Mouse (Mus musculus): Measurements from ENCODE around the gene Abt1.
A peak's percentile ranks its signal among the peaks of the same experiment; 100 is the strongest.

Gene Abt1

DNA sequence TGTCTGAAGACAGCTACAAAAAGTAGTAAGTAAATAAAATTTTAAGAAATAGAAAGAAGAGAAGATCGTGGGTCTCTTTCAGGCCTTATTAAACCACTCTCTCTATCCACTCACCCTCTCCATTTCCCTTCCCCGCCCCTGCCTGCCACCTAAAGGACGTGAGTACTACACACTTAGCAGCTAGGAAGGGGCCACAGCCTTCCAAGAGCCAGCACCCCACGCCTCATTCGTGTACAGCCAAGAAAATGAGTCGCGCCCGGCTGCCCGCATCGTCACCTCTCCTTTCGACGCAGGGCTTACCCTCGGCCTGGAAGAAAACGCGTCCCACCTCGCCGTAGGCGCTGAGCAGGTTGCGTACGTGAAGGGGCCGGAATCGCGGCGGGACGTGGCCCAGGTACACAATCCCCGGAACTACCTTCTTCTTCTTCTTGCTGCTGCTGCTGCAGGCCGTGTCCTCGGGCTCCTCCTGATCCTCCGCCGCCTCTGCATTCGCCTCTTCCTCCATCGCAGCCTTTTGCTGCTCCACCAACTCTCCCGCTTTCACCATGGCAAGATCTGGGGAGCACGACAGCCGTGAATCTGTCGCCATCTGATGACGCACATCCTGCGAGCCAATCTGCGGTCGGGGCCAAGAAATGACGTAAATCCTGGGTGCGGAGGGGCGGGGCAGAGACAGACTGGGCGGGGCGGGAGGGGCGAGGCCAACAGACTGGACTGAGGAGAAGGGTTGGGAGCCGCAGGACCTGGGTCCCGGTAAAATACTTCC, at the start of gene Abt1:
Gene Abt1, minus strand, starts transcription at position 581 of the 766 bp plus-strand sequence.
- DNase-seq (ENCODE audit: low spot score in 2 of 2) = peak; percentile 85 to 92

GRCm38 (mm10) chr13:23466911-23467310, 43.2 kb upstream of the Abt1 start:
- peak; percentile 68 to 80 for DNase-seq (ENCODE audit: low spot score in 2 of 2)

DNA sequence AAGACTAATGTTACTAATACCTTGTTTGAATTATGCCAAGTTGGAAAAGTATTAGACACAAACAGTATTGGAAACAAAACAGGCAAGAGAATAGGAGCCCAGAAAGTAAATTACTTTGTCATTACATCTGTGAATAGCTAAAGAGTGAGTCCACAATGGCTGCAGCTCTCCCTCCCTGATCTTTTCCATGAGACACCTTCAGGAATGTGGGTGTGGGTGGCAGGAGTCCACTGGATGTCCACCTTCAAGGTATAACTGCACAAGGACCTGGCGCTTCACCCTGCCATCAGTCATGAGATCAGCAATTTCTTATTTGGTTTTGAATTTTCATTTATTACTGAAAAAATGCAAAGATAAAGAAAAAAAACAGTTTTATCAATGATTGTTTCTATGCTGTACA, 42.6 kb upstream of the Abt1 start:
- DNase-seq (ENCODE audit: low spot score in 2 of 2) = no peak

- DNase-seq (ENCODE audit: low spot score in 2 of 2) = no peak
These were observed 42.0 kb upstream of the Abt1 start, which contains the start of gene Btn1a1 for GRCm38 (mm10) chr13:23465600-23466109. Gene Btn1a1 (minus strand): TSS chr13:23465901.

- DNase-seq (ENCODE audit: low spot score in 2 of 2) = no peak
These were observed 41.2 kb upstream of the Abt1 start for GRCm38 (mm10) chr13:23464841-23465366.

- DNase-seq (ENCODE audit: low spot score in 2 of 2) = peak; percentile 13 to 19
These were observed 40.6 kb upstream of the Abt1 start for GRCm38 (mm10) chr13:23464224-23464637.

- peak; percentile 45 to 58 for DNase-seq (ENCODE audit: low spot score in 2 of 2)
These were observed 39.9 kb upstream of the Abt1 start for GRCm38 (mm10) chr13:23463381-23464223.

- DNase-seq (ENCODE audit: low spot score in 2 of 2) = no peak
These were observed 39.0 kb upstream of the Abt1 start for GRCm38 (mm10) chr13:23462669-23463068.

DNA sequence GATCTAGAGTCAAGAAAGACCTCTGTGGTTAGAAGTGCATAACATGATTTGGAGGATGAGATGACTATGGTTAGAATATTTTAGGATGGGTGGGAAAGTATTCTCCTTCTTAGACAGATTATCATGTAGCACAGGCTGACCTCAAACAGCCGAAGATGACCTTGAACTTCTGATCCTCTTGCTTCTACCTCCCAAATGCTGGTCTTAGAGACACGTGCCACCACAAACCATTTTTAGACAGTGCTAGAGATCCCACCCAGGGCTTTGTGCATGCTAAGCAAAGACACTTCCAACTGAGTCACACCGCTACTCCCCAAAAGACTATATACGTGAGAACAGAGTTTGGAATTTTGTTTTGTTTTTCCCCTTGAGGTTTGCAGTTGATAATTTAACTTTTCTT, 38.4 kb upstream of the Abt1 start:
- no peak for DNase-seq (ENCODE audit: low spot score in 2 of 2)

DNA sequence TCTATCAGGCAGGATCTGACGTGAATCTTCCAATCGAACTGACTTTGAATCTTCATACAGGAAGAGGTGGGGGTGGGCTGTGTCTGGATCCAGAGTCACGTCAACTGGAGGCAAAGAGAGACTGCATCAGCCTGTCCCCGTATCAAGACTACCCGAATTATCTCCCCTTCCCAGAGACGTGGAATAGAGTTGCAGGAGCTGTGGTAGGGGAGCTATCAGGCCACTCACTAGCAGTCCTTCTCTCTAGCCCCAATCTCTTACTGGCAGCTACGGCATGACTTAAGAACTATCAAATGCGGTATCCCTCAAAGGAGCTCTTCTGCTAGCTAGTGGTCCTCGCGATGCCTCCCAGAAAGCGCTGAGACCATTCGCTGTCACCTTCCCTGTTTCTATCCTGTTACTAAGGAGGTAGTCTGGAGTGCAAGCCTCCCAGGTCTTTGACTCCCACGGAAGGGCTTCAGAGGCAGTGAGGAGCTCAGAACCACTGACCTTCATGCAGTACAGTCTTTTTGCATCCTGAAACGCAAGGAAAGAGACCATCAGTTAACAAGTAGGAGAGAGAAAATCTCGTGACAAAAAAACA, 35.7 kb upstream of the Abt1 start:
- DNase-seq (ENCODE audit: low spot score in 2 of 2) = no peak

DNA sequence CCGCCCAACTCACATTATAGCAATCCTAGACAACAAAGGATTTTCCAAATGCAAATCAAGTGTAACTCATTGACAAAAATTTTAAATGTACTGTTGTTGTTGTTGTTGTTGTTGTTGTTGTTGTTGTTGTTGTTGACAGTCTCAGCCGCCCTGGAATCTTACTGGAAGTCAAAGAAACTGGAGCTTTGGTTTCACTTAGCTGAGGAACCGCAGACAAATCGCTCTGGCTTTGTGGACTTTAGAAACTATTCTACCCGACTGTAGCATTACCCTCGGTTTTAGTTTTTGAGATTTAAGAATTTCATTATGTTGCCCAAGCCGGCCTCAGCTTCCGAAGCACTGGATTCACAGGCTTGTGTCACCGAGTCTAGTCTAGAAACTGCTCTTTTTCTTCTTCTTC, 30.3 kb upstream of the Abt1 start:
- peak in 1 of 2 experiments; percentile 6 for DNase-seq (ENCODE audit: low spot score in 2 of 2)

DNA sequence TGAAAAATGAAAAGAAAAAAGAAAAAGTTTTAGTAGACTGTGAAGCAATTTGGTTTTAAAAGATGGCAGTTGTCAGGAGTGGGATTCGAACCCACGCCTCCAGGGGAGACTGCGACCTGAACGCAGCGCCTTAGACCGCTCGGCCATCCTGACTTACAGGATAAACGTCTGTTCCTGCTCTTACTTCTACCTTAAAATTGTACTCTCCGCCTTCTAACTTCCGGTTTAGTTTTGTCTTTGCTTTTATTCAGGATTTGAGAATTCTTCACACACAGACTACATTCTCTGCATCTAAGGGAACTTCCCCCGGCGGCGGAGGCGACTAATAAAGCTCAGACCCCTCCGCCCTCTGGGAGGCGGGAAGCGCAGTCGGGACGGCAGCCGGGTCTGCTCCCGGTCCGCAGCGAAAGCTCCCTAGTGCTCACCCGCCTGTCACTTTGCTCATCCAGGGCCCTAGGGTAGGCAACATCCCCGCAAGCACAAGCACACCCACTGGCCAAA, 29.7 kb upstream of the Abt1 start:
- DNase-seq (ENCODE audit: low spot score in 2 of 2) = peak; percentile 54 to 81

GRCm38 (mm10) chr13:23450398-23450797, 26.7 kb upstream of the Abt1 start:
- DNase-seq (ENCODE audit: low spot score in 2 of 2) = peak; percentile 76 to 84

DNA sequence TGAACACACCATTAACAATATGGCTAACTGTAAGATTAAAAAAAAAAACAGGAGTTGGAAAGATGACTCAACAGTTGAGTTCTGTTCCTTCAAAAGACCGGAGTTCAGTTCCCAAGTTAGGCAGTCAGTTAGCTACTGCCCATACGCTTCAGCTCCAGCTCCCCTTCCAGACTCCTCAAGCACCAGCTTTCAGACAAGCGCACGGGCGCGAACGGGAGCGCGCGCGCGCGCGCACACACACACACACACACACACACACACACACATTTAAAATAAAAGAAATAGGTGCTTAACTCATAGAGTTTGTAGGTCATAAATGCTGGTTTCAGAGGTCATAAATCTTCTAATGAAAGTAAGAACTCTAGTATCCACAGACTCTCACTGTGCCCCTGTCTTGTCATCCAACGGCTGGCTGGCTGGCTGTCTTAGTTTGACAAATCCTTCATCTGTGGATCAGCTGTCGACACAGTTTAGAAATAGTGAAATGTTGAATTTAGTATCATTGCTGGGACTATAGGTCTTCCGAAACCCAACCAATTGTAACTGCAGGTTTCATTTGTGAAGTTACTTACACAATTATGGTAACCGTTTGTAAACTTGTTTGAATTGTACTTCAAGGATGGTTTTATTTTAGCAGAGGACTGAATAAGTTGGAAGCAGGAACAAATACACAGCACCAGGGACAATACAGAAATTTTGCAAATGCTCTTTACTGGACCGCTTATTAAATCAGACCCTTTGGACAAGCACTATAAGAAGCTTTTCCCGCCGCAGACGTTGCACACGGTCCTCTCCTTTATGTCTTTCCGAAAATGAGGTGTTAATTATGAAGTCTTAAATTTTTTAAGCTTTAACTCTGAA, 25.8 kb upstream of the Abt1 start:
- peak in 1 of 2 experiments; percentile 43 for DNase-seq (ENCODE audit: low spot score in 2 of 2)

DNA sequence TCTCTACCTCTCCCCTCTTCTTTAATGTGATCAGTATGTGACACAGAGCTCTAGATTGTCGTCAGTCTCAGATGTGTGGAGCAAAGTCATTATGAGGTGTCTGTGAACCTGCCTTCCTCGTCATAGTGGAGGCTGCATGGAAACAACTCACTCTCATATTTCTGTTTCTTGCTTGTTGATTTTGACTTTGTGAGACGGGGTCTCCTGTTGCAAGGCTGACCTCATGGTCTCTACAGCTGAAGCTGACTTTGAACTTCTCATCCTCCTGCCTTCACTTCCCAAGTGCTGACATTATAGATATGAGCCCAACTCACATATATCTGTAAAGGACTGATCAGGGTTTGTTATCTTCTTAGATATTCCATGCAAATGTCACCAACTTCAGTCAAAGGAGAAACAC, 25.1 kb upstream of the Abt1 start:
- DNase-seq (ENCODE audit: low spot score in 2 of 2) = no peak

GRCm38 (mm10) chr13:23446498-23446952, 22.9 kb upstream of the Abt1 start:
- DNase-seq (ENCODE audit: low spot score in 2 of 2) = peak; percentile 66 to 80

DNA sequence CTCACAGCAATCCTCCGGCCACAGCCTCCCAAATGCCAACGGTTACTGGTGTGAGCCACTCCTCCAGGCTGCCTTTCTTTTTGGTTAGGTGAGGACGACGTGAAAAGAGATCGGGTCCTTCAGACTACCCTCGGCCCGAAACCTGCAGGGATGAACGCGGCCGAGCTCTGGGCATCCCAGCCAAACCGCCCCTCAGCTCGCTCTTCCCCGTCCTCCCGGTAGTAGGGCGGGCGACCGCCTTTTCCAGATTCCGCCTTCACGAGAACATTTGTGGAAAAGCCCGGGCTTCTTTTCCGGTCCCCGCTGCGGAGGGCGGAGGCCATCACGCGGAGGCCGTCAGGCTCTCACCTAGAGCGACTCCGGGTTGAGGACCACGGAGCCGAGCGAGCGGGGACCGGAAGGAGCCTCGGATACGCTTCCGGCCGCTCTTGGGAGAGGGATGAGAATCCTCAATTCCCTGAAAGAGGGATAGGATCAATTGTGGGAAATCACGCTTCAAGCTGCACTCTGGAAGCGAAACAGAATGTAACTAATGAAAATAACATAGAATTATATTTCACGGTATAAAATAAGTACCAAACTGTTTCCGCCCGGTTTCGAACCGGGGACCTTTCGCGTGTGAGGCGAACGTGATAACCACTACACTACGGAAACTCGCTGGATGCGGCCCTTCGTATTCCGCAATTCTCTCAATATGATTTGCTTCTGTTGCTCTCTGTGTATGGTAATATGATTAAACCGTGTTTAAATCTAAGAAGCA, 22.1 kb upstream of the Abt1 start:
- DNase-seq (ENCODE audit: low spot score in 2 of 2) = peak; percentile 81 to 92

DNA sequence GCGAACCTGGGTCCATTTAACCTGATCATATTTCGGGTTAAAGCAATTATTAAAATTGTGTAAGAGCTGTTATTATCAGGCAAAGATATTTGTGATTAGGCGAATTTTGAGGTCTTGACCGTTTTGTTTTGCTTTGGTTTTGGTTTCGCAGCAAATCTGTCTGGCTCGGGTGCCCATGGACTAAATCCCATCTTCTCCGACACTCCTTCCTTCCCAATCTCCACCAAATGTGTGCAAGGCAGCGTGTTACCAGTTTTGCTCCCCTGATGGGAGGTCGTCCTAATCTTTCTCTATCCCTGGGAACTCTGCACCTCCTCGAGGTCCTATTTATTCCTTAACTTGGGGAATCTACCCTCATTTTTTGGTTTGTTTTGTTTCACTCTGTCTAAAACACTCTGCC, 21.5 kb upstream of the Abt1 start:
- no peak for DNase-seq (ENCODE audit: low spot score in 2 of 2)

GRCm38 (mm10) chr13:23444451-23444850, 20.8 kb upstream of the Abt1 start:
- no peak for DNase-seq (ENCODE audit: low spot score in 2 of 2)

DNA sequence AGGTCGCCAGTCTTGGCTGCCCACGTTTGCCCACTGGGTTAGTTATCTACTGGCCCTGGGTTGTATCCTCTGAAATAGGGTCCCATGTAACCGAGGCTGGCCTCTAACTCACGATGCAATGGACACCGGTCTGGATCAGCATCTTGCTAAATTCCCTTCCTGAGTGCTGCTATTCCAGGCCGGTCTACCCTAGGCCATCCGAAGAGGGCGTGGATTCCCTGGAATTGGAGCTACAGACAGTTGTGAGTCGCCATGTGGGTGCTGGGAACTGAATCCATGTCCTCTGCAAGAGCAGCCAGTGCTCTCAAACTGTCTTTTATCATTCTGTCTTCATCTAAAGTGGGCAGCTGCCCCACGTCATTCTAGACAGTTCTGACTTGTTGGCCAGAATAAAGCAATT, 16.2 kb upstream of the Abt1 start:
- DNase-seq (ENCODE audit: low spot score in 2 of 2) = no peak

Data from thymus, postnatal 10 days (tissue).